Mouse (Mus musculus): Measurements from ENCODE around the gene Olfr541.
"Not testable (repeated sequence)": the region's sequence is repeated elsewhere in the genome, so short reads cannot be mapped to it uniquely, and the experiment has no call there.

Olfr541 gene

DNA sequence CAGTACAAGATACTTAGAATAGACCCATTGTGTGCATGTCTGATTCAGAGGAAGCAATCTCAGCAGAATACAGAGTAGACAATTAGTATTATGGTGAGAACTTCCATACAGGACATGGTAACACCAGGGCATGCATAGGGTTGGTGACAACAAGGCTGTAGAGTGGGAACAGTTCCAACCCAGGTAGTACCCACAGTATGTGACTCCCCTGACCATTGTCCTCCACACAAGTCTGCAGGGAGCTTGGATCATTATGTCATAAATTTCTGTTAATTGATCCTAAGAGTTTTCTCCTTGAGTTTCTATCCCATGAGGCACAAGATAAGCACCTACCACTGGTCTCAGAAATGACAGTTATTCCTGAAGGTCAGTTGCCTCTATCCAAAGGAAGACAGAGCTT is at the start of gene Olfr541:
Olfr541 (plus strand) TSS at position 301 of the 400 bp plus-strand sequence.
- no peaks in the 10 kb centered on the region for H3K27me3 ChIP-seq (ENCODE audit: control insufficient read depth, insufficient read depth, low read length, poor library complexity, severe bottlenecking)
- no peak for DNase-seq (ENCODE audit: low read depth, low spot score)
- H3K36me3 ChIP-seq (ENCODE audit: control insufficient read depth, insufficient read depth, low read length, poor library complexity, severe bottlenecking): no peaks in the 10 kb centered on the region

DNA sequence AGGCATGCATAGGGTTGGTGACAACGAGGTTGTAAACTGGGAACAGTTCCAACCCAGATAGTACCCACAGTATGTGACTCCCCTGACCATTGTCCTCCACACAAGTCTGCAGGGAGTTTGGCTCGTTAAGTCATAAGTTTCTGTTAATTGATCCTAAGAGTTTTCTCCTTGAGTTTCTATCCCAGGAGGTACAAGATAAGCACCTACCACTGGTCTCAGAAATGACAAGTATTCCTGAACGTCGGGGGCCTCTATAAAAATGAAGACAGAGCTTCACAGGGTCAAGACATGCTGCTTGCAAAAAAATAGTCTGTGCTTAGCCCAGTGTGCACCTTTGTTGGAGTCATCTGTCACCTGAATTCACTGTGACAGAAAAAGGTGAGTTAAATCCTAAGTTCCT is 37.4 kb upstream of the Olfr541 start, which contains the start of gene Olfr539:
Olfr539 (plus strand) TSS at position 301 of the 400 bp plus-strand sequence.
- DNase-seq (ENCODE audit: low read depth, low spot score): no peak

DNA sequence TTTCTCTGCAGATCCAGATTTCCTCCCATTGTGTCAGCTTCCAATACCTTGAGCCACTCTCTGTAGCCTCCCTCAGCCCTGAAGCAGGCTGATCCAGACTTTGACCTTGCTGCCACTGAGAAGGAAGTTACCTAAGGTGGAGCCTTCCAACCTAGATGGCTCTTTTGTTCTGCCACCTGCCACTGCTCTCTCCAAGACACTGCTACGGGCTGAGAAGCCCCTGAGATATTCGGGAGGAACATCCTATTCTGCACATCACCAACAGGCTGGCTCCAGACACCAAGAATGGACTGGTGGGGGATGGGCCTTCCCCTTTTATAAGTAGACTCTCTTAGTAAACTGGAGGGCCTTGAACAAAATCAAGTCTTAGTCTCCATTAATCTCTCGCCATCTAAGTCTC is 26.4 kb upstream of the Olfr541 start:
- DNase-seq (ENCODE audit: low read depth, low spot score); H3K36me3 ChIP-seq (ENCODE audit: control insufficient read depth, insufficient read depth, low read length, poor library complexity, severe bottlenecking); H3K27me3 ChIP-seq (ENCODE audit: control insufficient read depth, insufficient read depth, low read length, poor library complexity, severe bottlenecking): not testable (repeated sequence)

More for the DNA sequence above, 37.4 kb upstream of the Olfr541 start, which contains the start of gene Olfr539:
- H3K36me3 ChIP-seq (ENCODE audit: control insufficient read depth, insufficient read depth, low read length, poor library complexity, severe bottlenecking): no peaks in the 10 kb centered on the region
- no peaks in the 10 kb centered on the region for H3K27me3 ChIP-seq (ENCODE audit: control insufficient read depth, insufficient read depth, low read length, poor library complexity, severe bottlenecking)

DNA sequence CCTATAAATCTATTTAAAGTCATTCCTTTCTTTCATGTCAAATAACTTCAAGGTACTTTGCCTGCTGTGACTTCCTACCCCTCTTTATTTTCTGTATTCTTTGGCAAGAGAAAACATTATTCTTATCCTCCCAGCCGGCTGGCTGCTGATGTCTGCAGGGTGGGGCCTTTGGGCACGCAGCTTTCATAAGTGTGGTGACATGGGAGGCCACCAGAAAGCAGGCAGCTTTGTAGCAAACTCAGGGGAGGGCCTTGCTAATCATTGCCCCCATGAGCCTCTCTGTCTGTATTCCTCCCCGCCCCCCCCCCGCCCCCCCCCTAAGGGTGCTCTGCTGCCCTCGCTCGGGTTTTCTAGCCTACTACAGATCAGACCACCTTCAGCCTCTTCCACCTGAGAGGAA is 21.2 kb upstream of the Olfr541 start:
- no peak for DNase-seq (ENCODE audit: low read depth, low spot score)
- Histone ChIP-seq H3K36me3 (ENCODE audit: control insufficient read depth, insufficient read depth, low read length, poor library complexity, severe bottlenecking) (no peaks in the 10 kb centered on the region), H3K27me3 (ENCODE audit: control insufficient read depth, insufficient read depth, low read length, poor library complexity, severe bottlenecking) (no peaks in the 10 kb centered on the region)

DNA sequence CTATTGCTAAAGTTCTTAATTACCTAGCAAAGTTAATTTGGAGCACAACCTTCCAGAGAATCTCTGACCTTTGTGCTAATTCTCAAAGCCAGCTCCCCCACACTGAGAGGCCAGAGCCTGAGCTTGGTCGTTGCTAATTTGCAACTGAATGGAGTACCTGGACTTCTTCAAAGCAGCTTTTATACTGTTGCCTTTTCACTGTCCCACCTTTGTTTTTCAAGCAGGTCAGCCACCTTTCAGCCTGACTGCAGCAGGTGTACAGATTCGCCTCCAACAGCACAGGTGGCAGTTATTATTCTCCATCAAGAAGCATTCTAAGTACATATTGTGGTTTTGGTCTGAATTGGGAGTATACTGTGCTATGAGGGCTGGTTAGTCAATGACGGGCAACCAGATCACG is 17.5 kb upstream of the Olfr541 start:
- not testable (repeated sequence) for H3K27me3 ChIP-seq (ENCODE audit: control insufficient read depth, insufficient read depth, low read length, poor library complexity, severe bottlenecking); DNase-seq (ENCODE audit: low read depth, low spot score); H3K36me3 ChIP-seq (ENCODE audit: control insufficient read depth, insufficient read depth, low read length, poor library complexity, severe bottlenecking)

DNA sequence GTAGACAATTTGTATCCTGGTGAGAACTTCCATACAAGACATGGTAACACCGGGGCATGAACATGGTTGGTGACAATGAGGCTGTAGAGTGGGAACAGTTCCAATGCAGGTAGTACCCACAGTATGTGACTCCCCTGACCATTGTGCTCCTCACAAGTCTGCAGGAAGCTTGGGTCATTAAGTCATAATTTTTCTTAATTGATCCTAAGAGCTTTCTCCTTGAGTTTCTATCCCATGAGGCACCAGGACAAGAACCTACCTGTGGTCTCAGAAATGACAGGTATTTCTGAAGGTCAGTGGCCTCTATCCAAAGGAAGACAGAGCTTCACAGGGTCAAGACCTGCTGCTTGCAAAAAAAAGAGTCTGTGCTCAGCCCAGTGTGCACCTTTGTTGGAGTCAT is 15.4 kb upstream of the Olfr541 start, which contains the start of gene Olfr45:
Olfr45 (plus strand) TSS at position 301 of the 400 bp plus-strand sequence.
- no peaks in the 10 kb centered on the region for H3K36me3 ChIP-seq (ENCODE audit: control insufficient read depth, insufficient read depth, low read length, poor library complexity, severe bottlenecking)
- H3K27me3 ChIP-seq (ENCODE audit: control insufficient read depth, insufficient read depth, low read length, poor library complexity, severe bottlenecking): no peaks in the 10 kb centered on the region
- DNase-seq (ENCODE audit: low read depth, low spot score): no peak

DNA sequence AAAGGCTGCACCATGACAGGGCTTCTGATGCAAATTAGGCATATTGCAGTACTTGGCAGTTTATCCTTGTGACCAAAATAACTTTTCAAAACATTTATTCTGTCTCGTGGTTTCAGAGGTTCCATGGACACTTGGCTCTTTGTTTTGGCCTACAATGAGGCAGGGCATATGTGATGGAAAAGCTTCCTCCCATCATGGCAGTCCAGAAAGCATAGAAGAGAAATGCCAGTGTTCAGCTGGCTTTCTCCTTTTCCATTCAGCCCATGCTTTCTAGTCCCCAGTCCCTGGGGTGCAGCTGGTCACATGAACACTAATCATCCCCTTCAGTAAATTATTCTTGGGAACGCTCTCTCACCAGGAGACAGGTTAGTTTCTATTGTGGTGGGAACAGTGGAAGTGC is 9.3 kb downstream of the Olfr541 start:
- Histone ChIP-seq H3K36me3 (ENCODE audit: control insufficient read depth, insufficient read depth, low read length, poor library complexity, severe bottlenecking) (no peaks in the 10 kb centered on the region), H3K27me3 (ENCODE audit: control insufficient read depth, insufficient read depth, low read length, poor library complexity, severe bottlenecking) (no peaks in the 10 kb centered on the region)
- DNase-seq (ENCODE audit: low read depth, low spot score): no peak

DNA sequence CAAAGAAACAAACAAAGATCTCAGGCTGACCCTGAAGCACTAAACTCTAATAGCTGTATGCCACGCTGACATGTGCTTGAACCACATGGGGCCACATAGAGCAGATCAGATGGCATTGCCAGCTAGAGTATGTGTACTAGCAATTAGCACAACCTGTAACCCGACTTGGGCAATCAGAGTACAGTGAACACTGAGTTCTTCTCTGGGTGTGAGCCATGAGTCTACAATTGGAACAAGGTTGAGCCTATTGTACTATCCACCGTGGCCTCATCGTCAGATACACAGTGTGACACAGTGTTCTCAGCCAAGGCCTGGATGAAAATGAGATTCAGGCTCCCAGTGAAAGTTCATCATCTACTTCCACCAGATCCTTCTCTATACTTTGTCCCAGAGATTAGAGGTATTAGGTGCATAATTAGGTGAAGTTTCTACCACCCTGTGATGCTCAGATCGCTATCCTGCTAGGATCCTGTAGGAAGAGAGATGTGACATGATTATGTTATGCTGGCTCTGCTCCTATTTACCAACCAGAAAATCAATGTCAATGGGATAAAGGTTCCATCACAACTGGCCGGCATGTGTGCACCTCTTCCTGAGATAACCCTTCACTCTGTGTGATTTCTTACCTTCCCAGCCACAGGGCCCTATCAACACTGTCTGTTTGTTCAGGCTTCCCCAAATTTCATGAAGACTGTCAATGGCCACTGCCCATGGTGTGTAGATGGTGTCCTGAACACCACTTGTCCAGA is 10.6 kb downstream of the Olfr541 start:
- no peaks in the 10 kb centered on the region for H3K27me3 ChIP-seq (ENCODE audit: control insufficient read depth, insufficient read depth, low read length, poor library complexity, severe bottlenecking)
- H3K36me3 ChIP-seq (ENCODE audit: control insufficient read depth, insufficient read depth, low read length, poor library complexity, severe bottlenecking): no peaks in the 10 kb centered on the region
- DNase-seq (ENCODE audit: low read depth, low spot score): no peak

DNA sequence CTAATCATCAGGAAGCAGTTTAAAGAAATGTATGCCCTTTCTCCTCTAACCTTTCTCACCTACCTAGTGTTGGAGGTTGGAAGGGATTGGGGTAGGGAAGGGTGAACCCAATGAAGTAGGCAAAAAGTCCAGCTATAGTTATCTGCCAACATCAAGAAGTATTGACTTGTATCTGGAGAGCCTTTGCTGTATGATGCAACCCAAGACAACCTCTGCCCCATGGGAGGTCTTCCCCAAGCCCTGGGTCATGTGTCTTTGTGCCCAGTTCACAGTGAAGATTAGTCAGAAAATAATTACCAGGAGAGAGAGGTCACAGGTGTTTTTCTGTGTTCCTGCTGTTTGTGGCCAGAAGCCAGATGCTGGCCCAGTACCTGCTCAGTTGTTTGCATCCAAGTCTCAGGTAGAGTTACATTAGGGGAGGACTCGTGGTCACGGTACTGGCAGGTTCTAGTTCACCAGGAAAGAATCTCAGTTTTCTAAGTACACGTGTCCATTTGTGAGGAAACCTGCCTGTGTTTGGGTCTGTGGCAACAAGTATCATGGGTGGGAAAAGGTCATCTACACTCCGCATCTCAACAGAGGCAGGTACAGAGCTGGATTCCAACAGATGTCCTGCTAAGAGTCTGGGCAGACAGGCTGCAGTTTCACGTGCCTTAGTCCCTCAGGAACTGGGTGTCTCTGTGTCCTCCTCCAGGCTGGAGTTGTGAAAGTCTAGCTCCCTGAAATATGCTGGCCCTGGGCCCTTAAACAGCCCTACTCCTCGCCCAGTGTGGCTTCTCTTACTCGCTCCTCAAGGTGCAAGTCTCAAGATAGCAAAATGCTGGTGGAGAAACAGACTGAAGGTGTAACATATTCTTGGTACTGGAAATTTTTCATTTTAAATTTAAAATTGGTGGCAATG is 20.3 kb downstream of the Olfr541 start:
- DNase-seq (ENCODE audit: low read depth, low spot score): no peak
- no peaks in the 10 kb centered on the region for H3K27me3 ChIP-seq (ENCODE audit: control insufficient read depth, insufficient read depth, low read length, poor library complexity, severe bottlenecking)
- H3K36me3 ChIP-seq (ENCODE audit: control insufficient read depth, insufficient read depth, low read length, poor library complexity, severe bottlenecking): no peaks in the 10 kb centered on the region

DNA sequence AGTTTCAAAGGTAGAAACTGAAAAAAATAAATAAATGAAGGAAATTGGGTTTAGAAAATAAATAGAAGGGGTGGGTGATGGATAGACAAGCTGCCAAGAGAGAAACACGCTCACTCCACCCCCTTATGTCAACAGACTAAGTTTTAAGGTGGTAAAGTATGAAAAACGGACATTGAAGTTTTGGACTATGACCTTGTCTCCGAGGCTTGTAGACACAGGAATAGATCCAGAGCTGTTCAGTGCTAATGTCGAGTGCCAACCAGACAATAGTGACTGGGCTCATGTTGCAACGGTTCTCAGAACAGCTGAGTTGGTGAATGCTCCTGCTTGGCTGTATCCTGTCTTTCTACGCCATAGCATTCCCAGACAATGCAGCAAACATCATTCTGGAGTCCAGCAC is 24.0 kb downstream of the Olfr541 start:
- Histone ChIP-seq H3K27me3 (ENCODE audit: control insufficient read depth, insufficient read depth, low read length, poor library complexity, severe bottlenecking) (no peaks in the 10 kb centered on the region), H3K36me3 (ENCODE audit: control insufficient read depth, insufficient read depth, low read length, poor library complexity, severe bottlenecking) (no peaks in the 10 kb centered on the region)
- DNase-seq (ENCODE audit: low read depth, low spot score): no peak

DNA sequence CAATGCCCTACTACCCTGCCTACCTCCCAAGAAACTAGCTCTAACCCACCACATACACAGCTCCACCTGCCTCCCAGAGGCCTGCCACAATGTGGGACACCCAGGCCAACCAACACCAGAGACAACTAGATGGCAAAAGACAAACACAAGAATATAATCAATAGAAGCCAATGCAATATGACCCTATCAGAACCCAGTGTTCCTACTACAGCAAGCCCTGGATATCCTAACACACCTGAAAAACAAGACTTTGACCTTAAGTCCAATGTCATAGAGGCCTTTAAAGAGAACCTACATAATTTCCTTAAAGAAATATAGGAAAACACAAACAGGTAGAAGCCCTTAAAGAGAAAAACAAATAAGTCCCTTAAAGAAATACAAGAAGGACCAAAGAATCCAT is 28.5 kb downstream of the Olfr541 start:
- H3K27me3 ChIP-seq (ENCODE audit: control insufficient read depth, insufficient read depth, low read length, poor library complexity, severe bottlenecking): no peaks in the 10 kb centered on the region
- no peaks in the 10 kb centered on the region for H3K36me3 ChIP-seq (ENCODE audit: control insufficient read depth, insufficient read depth, low read length, poor library complexity, severe bottlenecking)
- no peak for DNase-seq (ENCODE audit: low read depth, low spot score)

DNA sequence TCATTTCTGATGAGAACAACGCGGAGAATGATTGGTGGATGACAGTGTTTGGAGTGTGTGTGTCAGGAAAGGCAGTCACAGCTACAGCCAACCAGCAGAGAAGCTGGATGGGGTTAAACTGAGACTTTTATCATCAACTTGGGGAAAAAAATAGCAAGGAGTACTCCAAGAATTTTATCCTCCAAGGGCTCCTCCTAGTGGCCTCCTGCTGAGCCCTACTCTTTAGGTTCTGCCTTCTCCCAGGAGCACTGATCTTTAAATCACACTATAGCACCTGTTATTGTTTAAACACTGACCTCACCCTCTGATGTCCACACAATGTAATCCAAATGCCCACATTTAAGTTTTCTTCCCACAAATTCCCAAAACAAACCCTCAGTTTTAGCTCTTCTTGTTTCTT is 36.1 kb downstream of the Olfr541 start:
- H3K36me3 ChIP-seq (ENCODE audit: control insufficient read depth, insufficient read depth, low read length, poor library complexity, severe bottlenecking): no peaks in the 10 kb centered on the region

DNA sequence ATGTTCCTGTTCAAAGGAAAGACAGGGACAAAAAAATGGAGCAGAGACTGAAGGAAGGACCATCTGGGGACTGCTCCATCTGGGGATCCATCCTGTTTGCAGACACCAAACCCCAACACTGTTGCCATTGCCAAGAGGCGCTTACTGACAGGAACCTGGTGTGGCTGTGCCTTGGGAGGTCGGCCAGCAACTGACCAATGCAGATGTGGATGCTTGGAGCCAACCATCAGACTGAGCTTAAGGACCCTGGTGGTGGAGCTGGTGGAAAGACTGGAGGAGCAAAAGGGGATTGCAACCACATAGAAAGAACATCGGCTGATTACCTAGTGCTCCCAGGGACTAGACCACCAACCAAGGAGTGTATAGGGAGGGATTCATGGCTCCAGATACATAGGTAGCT is 50.3 kb downstream of the Olfr541 start:
- H3K27me3 ChIP-seq (ENCODE audit: control insufficient read depth, insufficient read depth, low read length, poor library complexity, severe bottlenecking): no peaks in the 10 kb centered on the region
- DNase-seq (ENCODE audit: low read depth, low spot score): no peak
- no peaks in the 10 kb centered on the region for H3K36me3 ChIP-seq (ENCODE audit: control insufficient read depth, insufficient read depth, low read length, poor library complexity, severe bottlenecking)

More for the DNA sequence above, 36.1 kb downstream of the Olfr541 start:
- no peak for DNase-seq (ENCODE audit: low read depth, low spot score)
- no peaks in the 10 kb centered on the region for H3K27me3 ChIP-seq (ENCODE audit: control insufficient read depth, insufficient read depth, low read length, poor library complexity, severe bottlenecking)

DNA sequence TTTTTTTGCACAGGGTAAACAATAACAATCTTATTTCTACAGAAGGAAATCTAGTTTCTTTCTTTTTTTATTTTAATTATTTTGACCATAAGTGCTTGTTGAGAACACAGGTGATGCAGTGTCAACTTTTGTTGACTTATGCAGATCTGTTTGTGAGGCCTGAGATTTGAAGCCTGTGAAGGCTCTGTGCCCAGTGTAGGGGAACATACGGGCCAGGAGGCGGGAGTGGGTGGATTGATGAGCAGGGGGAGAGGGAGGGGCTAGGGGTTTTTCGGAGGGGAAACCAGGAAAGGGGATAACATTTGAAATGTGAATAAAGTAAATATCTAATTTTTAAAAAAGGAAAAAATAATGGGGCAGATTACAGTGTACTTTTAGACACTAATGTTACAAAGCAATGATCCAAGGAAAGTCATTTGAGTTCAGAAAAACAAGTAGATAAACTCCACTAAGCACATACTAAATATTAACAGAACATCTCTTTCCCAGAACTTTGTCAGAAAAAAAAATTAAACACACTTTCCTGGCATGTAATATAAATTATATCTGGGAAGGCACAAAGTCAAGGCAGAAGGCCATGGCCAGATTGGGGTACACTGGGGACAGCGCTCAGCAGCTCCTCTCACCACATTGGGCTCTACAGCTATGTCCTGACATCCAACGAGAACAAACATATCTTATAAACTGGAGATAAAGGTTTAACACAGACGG is 51.2 kb downstream of the Olfr541 start:
- no peaks in the 10 kb centered on the region for H3K36me3 ChIP-seq (ENCODE audit: control insufficient read depth, insufficient read depth, low read length, poor library complexity, severe bottlenecking)
- no peak for DNase-seq (ENCODE audit: low read depth, low spot score)

DNA sequence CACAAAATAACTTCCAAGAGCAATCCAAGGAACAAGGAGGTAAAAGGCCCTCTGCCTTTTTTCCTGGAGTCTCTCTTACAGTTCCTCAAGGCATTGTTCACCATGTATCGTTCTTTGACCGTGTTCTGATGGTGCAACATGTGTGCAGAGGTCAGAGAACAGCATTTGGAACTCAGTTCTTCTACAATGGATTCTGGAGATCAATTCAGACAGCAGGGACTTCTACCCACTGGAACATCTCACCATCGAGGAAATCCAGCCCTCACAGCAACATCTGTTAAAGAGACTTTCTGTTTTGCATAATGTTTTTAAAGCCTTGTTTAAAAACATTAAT is 51.7 kb downstream of the Olfr541 start:
- DNase-seq (ENCODE audit: low read depth, low spot score): no peak

More for the DNA sequence above, 51.2 kb downstream of the Olfr541 start:
- no peaks in the 10 kb centered on the region for H3K27me3 ChIP-seq (ENCODE audit: control insufficient read depth, insufficient read depth, low read length, poor library complexity, severe bottlenecking)

More for the DNA sequence above, 51.7 kb downstream of the Olfr541 start:
- H3K36me3 ChIP-seq (ENCODE audit: control insufficient read depth, insufficient read depth, low read length, poor library complexity, severe bottlenecking): no peaks in the 10 kb centered on the region
- no peaks in the 10 kb centered on the region for H3K27me3 ChIP-seq (ENCODE audit: control insufficient read depth, insufficient read depth, low read length, poor library complexity, severe bottlenecking)

Measured in splenic B cell, adult 2 months (primary cell).